8 mouse cellular contexts compared by ENCODE assay signal in the genomic region with DNA sequence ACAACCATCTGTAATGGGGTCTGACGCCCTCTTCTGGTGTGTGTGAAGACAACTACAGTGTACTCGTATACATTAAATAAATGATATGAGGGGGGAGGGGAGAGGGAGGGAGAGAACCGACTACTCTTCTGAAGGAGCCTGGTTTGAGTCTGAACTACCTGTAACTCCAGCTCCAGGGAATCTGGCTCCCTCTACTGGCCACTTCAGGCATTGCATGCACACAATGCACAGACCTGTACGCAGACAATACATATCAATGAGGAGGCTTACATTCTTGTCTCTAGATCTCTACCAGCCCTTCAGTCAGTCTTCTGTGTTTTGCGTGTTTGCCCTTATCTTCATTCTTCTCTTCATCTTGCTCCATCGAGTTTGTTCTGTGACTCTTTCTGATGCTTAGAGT.
DNase-seq lines count a peak whose midpoint lies in the region; ATAC-seq and TF ChIP-seq lines count a peak whose summit lies in the region.
"Had no signal": no experiment of that assay in that cellular context is flagged by ENCODE, and none has a peak within 500 bp of the region (broad histone marks: within the 10 kb centered on the region; RNA-seq: fewer than 3 reads in every experiment).

No protein-coding gene starts in this region.

- DNase-seq in kidney, adult 2 months: peak; percentile 4
- no peak for DNase-seq in kidney, postnatal 14 days
- DNase-seq in 416B (ENCODE audit: low read depth) (peak; percentile 19), ES-CJ7 (ENCODE audit: low read depth, low spot score) (peak; percentile 83)
- peak; percentile 22 for DNase-seq in induced T-regulatory cell, adult 2 months (ENCODE audit: low read depth)
- DNase-seq in gastrocnemius, postnatal 4 days (ENCODE audit: low spot score in 2 of 2): no peak

- H3K4me1 ChIP-seq in kidney, adult 2 months (ENCODE audit: control insufficient read depth, insufficient read depth, low read length): no peaks in the 10 kb centered on the region
- no peaks in the 10 kb centered on the region for H3K4me1 ChIP-seq in forebrain, embryonic 16.5 days (replicated peaks; ENCODE audit: control insufficient read depth, insufficient read depth, low read length)
- H3K4me1 ChIP-seq: limb, embryonic 13.5 days had no signal

- H3K9ac ChIP-seq in forebrain, embryonic 16.5 days (replicated peaks; ENCODE audit: low read depth, low read length): no peak overlapping the region
- H3K9ac ChIP-seq: limb, embryonic 13.5 days had no signal

- H3K36me3 ChIP-seq in kidney, adult 2 months (ENCODE audit: control insufficient read depth, insufficient read depth, low read length): no peaks in the 10 kb centered on the region
- H3K36me3 ChIP-seq in forebrain, embryonic 16.5 days (ENCODE audit: control insufficient read depth, insufficient read depth): no peaks in the 10 kb centered on the region
- H3K36me3 ChIP-seq: limb, embryonic 13.5 days had no signal

- no peaks in the 10 kb centered on the region for H3K27me3 ChIP-seq in kidney, adult 2 months (replicated peaks; ENCODE audit: control insufficient read depth, insufficient read depth, low read length)
- no peaks in the 10 kb centered on the region for H3K27me3 ChIP-seq in forebrain, embryonic 16.5 days (replicated peaks; ENCODE audit: control insufficient read depth, insufficient read depth, low read length)
- H3K27me3 ChIP-seq: limb, embryonic 13.5 days had no signal

- WGBS in kidney, adult 2 months: 86% methylated on average over 6 of the region's 6 CpGs
- 83% methylated on average over 6 of the region's 6 CpGs for WGBS in forebrain, embryonic 16.5 days

- no peak for TF ChIP-seq POLR2A in kidney, adult 2 months (IDR thresholded peaks at IDR 0.05; ENCODE audit: low read depth, low read length)

- no peak overlapping the region for H3K4me2 ChIP-seq in forebrain, embryonic 16.5 days (ENCODE audit: low read length)
- H3K4me2 ChIP-seq: limb, embryonic 13.5 days had no signal

- no peak overlapping the region for H3K4me3 ChIP-seq in kidney, adult 2 months (ENCODE audit: insufficient read depth, low read depth, low read length)
- H3K4me3 ChIP-seq in forebrain, embryonic 16.5 days (replicated peaks; ENCODE audit: low read length): no peak overlapping the region
- H3K4me3 ChIP-seq: limb, embryonic 13.5 days had no signal

- ATAC-seq in forebrain, embryonic 16.5 days: no peak

- peak; percentile 35; the same call in 1 of the 2 replicates for TF ChIP-seq CTCF in kidney, adult 2 months (conservative IDR thresholded peaks at IDR 0.05; ENCODE audit: insufficient read depth, insufficient read length, low read depth, low read length)

- 0 out of 2 replicates have a peak, but pooled peaks cover 2% of the 10 kb centered on the region for H3K9me3 ChIP-seq in forebrain, embryonic 16.5 days (ENCODE audit: control insufficient read depth, low read length)

- no peak overlapping the region for H3K27ac ChIP-seq in kidney, adult 2 months (ENCODE audit: insufficient read depth, low read depth, low read length)
- no peak overlapping the region for H3K27ac ChIP-seq in forebrain, embryonic 16.5 days (ENCODE audit: low read length)
- H3K27ac ChIP-seq: limb, embryonic 13.5 days had no signal

Comparison
In these comparisons a context has a peak if more than half of its experiments do, and no peak if none do; other contexts are left out.
1. DNase-seq: peak in kidney, adult 2 months (single experiment), 416B (single experiment), ES-CJ7 (single experiment) and induced T-regulatory cell, adult 2 months (single experiment); none in kidney, postnatal 14 days (single experiment) and gastrocnemius, postnatal 4 days (0 of 2).